Mouse (Mus musculus) liver, embryonic 11.5 days (tissue): ENCODE results near the gene Lsp1. TPM values are rescaled to one million over a fixed set of nuclear protein-coding genes. Genes with fewer than 3 reads are reported as not detected.

Experiments used
- ATAC-seq: fragments of 200-750 bp; cut with Nextera tagmentation; replicated peaks from 2 replicates; pipeline ENCODE4 v1.8.0; 2017; ENCODE audit warnings: moderate number of reproducible peaks, mild to moderate bottlenecking, moderate TSS enrichment, moderate library complexity; ENCODE audit not compliant: low FRiP score
- DNase-seq: peaks from one replicate; pipeline ENCODE4 v3.0.0-alpha.2; 2017; ENCODE audit warnings: low spot score
- H3K27ac ChIP-seq: fragments of 300-500 bp; sonication (generic); 2 replicates; pipeline ENCODE4 v1.5.1; 2014; ENCODE audit warnings: mild to moderate bottlenecking, low read depth, low read length, control low read depth
- H3K27me3 ChIP-seq: fragments of 300-500 bp; sonication (generic); replicated peaks from 2 replicates; pipeline ENCODE4 v1.6.1; 2014; ENCODE audit warnings: low read length, mixed read lengths; ENCODE audit not compliant: control insufficient read depth, insufficient read depth
- H3K36me3 ChIP-seq: fragments of 300-500 bp; sonication (generic); 2 replicates; pipeline ENCODE4 v1.6.1; 2014; ENCODE audit warnings: mild to moderate bottlenecking, low read length, moderate library complexity, mixed read lengths; ENCODE audit not compliant: control insufficient read depth, insufficient read depth
- H3K4me1 ChIP-seq: fragments of 300-500 bp; sonication (generic); replicated peaks from 2 replicates; pipeline ENCODE4 v1.6.1; 2014; ENCODE audit warnings: low read length, mixed read lengths; ENCODE audit not compliant: control insufficient read depth, insufficient read depth
- H3K4me2 ChIP-seq: fragments of 300-500 bp; sonication (generic); 2 replicates; pipeline ENCODE4 v1.6.1; 2014; ENCODE audit warnings: mild to moderate bottlenecking, control low read depth, moderate library complexity
- H3K4me3 ChIP-seq: fragments of 300-500 bp; sonication (generic); 2 replicates; pipeline ENCODE4 v1.5.1; 2014; ENCODE audit warnings: low read depth, low read length, control low read depth
- H3K9ac ChIP-seq: fragments of 300-500 bp; sonication (generic); 2 replicates; pipeline ENCODE4 v1.6.1; 2014; ENCODE audit warnings: low read depth, low read length, control low read depth
- H3K9me3 ChIP-seq: fragments of 300-500 bp; sonication (generic); 2 replicates; pipeline ENCODE4 v1.6.1; 2016; ENCODE audit warnings: low read length, inconsistent platforms, mixed read lengths; ENCODE audit not compliant: control insufficient read depth
- WGBS: fragments of 180-500 bp; shearing (Covaris S2); extraction: QIAGEN DNeasy Blood & Tissue Kit; methylation state at CpG from one replicate; pipeline ENCODE4 v1.1.7; 2014; 5-methylcytosine and 5-hydroxymethylcytosine counted together
- polyA plus RNA-seq: library from polyadenylated mRNA; unstranded; fragments of >200 nt; fragmentation: Nextera tagmentation; extraction: Ambion mirVana; gene quantifications from 2 replicates; pipeline ENCODE4 v1.2.1, GENCODE M21; 2014

Lsp1 gene
- polyA plus RNA-seq, 1 experiment from 2014 or later: 19.2 TPM

- Histone ChIP-seq H3K27me3 (0 out of 2 replicates have a peak, but pooled peaks cover 5% of the 10 kb centered on the region), H3K9ac (no peak overlapping the region), H3K4me3 (no peak overlapping the region), H3K4me1 (peaks cover 6% of the 10 kb centered on the region), H3K9me3 (no peaks in the 10 kb centered on the region), H3K27ac (no peak overlapping the region), H3K36me3 (no peaks in the 10 kb centered on the region), H3K4me2 (no peak overlapping the region)
- ATAC-seq: no peak
- DNase-seq: no peak
- 71% methylated on average over 3 of the region's 3 CpGs for WGBS
Measured at GRCm38 (mm10) chr7:142488053-142488452, 27.4 kb downstream of the Lsp1 start.

GRCm38 (mm10) chr7:142493535-142493934, 32.9 kb downstream of the Lsp1 start:
- no peaks in the 10 kb centered on the region for H3K9me3 ChIP-seq
- H3K36me3 ChIP-seq: no peaks in the 10 kb centered on the region
- H3K4me1 ChIP-seq: no peaks in the 10 kb centered on the region
- no peak for ATAC-seq
- no peak overlapping the region for H3K27ac ChIP-seq
- H3K9ac ChIP-seq: no peak overlapping the region
- H3K4me3 ChIP-seq: no peak overlapping the region
- WGBS: 72% methylated on average over 8 of the region's 8 CpGs
- H3K27me3 ChIP-seq: no peaks in the 10 kb centered on the region
- no peak overlapping the region for H3K4me2 ChIP-seq
- no peak for DNase-seq

GRCm38 (mm10) chr7:142496158-142496557, 35.5 kb downstream of the Lsp1 start:
- Histone ChIP-seq H3K27ac (no peak overlapping the region), H3K27me3 (no peaks in the 10 kb centered on the region), H3K4me2 (no peak overlapping the region), H3K36me3 (no peaks in the 10 kb centered on the region), H3K4me3 (no peak overlapping the region), H3K9ac (no peak overlapping the region), H3K4me1 (no peaks in the 10 kb centered on the region), H3K9me3 (no peaks in the 10 kb centered on the region)
- DNase-seq: no peak
- ATAC-seq: no peak
- WGBS: 76% methylated on average over 3 of the region's 3 CpGs

GRCm38 (mm10) chr7:142496800-142497199, 36.2 kb downstream of the Lsp1 start:
- Histone ChIP-seq H3K9me3 (no peaks in the 10 kb centered on the region), H3K4me1 (no peaks in the 10 kb centered on the region), H3K27ac (no peak overlapping the region), H3K36me3 (no peaks in the 10 kb centered on the region), H3K4me2 (no peak overlapping the region), H3K4me3 (no peak overlapping the region), H3K9ac (no peak overlapping the region), H3K27me3 (no peaks in the 10 kb centered on the region)
- no peak for DNase-seq
- no peak for ATAC-seq
- 79% methylated on average over 5 of the region's 5 CpGs for WGBS

GRCm38 (mm10) chr7:142497775-142498174, 37.2 kb downstream of the Lsp1 start:
- Histone ChIP-seq H3K27me3 (no peaks in the 10 kb centered on the region), H3K36me3 (no peaks in the 10 kb centered on the region), H3K4me2 (no peak overlapping the region), H3K9ac (no peak overlapping the region), H3K4me3 (no peak overlapping the region), H3K27ac (no peak overlapping the region), H3K9me3 (no peaks in the 10 kb centered on the region), H3K4me1 (no peaks in the 10 kb centered on the region)
- 86% methylated on average over 2 of the region's 2 CpGs for WGBS
- ATAC-seq: no peak
- DNase-seq: no peak

GRCm38 (mm10) chr7:142498575-142498974, 38.0 kb downstream of the Lsp1 start, which contains the start of gene Tnnt3:
Tnnt3 (plus strand) TSS chr7:142498836.
- DNase-seq (no peak), ATAC-seq (no peak)
- WGBS: 85% methylated on average over 2 of the region's 2 CpGs
- Histone ChIP-seq H3K36me3 (no peaks in the 10 kb centered on the region), H3K9me3 (no peaks in the 10 kb centered on the region), H3K27me3 (no peaks in the 10 kb centered on the region), H3K4me3 (no peak within 1 kb of the TSS), H3K27ac (no peak within 1 kb of the TSS), H3K9ac (no peak within 1 kb of the TSS), H3K4me2 (no peak within 1 kb of the TSS), H3K4me1 (no peaks in the 10 kb centered on the region)

GRCm38 (mm10) chr7:142499010-142499721, 38.6 kb downstream of the Lsp1 start:
- H3K27me3 ChIP-seq: no peaks in the 10 kb centered on the region
- ATAC-seq: no peak
- H3K9me3 ChIP-seq: no peaks in the 10 kb centered on the region
- WGBS: 29% methylated on average over 5 of the region's 5 CpGs
- no peaks in the 10 kb centered on the region for H3K36me3 ChIP-seq
- H3K9ac ChIP-seq: no peak overlapping the region
- no peak overlapping the region for H3K27ac ChIP-seq
- no peak overlapping the region for H3K4me2 ChIP-seq
- no peaks in the 10 kb centered on the region for H3K4me1 ChIP-seq
- no peak for DNase-seq
- no peak overlapping the region for H3K4me3 ChIP-seq

GRCm38 (mm10) chr7:142500032-142500431, 39.4 kb downstream of the Lsp1 start:
- no peaks in the 10 kb centered on the region for H3K27me3 ChIP-seq
- H3K9me3 ChIP-seq: no peaks in the 10 kb centered on the region
- H3K4me3 ChIP-seq: no peak overlapping the region
- DNase-seq: no peak
- no peak overlapping the region for H3K9ac ChIP-seq
- no peak overlapping the region for H3K27ac ChIP-seq
- no peak overlapping the region for H3K4me2 ChIP-seq
- H3K36me3 ChIP-seq: no peaks in the 10 kb centered on the region
- H3K4me1 ChIP-seq: no peaks in the 10 kb centered on the region
- WGBS: 81% methylated on average over 1 of the region's 1 CpGs
- ATAC-seq: no peak

GRCm38 (mm10) chr7:142503206-142503605, 42.6 kb downstream of the Lsp1 start:
- 72% methylated on average over 4 of the region's 4 CpGs for WGBS
- Histone ChIP-seq H3K27ac (no peak overlapping the region), H3K36me3 (no peaks in the 10 kb centered on the region), H3K4me3 (no peak overlapping the region), H3K9me3 (no peaks in the 10 kb centered on the region), H3K4me1 (peaks cover 8% of the 10 kb centered on the region; the same call in 1 of the 2 replicates), H3K27me3 (no peaks in the 10 kb centered on the region), H3K9ac (no peak overlapping the region), H3K4me2 (no peak overlapping the region)
- ATAC-seq: no peak
- DNase-seq: no peak
